Mouse (Mus musculus): ENCODE results near the gene Parp8. TPM values are rescaled to one million over a fixed set of nuclear protein-coding genes. Genes with fewer than 3 reads are reported as not detected.

Parp8 gene
- polyA plus RNA-seq, 1 experiment from 2014 or later: 11.8 TPM

DNA sequence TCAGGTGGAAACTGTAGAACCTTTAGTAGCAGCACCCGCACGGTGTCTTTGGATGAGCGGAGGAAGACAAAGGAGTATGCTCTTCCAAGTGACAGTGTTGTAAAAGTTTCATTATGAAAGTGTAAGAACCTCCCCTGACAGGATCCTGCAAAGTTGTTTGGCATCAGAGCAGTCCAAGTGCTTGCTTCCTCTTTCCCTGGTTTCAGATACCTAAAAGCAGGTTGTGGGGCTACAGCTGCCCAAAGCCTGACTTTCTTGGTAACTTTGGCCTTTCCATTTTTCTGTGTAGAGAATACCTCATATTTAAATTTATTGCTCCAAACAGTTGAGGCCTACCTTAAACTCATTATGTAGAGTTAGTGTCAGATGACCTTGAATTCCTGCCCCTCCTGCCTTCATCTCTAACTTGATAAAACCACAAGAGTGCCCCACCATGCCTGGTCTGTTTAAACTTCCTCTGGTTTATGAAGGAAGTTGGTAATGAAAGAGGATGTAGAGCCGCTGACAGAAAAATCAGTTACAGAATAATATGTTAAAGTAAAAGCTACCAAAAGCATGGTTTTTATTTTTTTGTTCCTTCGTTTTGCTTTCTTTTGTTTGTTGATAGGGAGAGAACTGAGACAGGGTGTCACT is 8.5 kb upstream of the Parp8 start:
- Histone ChIP-seq H3K27ac (no peak overlapping the region), H3K9me3 (replicated peaks) (no peaks in the 10 kb centered on the region), H3K4me2 (no peak overlapping the region), H3K27me3 (no peaks in the 10 kb centered on the region), H3K4me1 (replicated peaks) (peaks cover 5% of the 10 kb centered on the region; the same call in 1 of the 2 replicates), H3K9ac (no peak overlapping the region), H3K36me3 (no peaks in the 10 kb centered on the region), H3K4me3 (no peak overlapping the region)
- WGBS: 80% methylated on average over 5 of the region's 5 CpGs
- ATAC-seq (replicated peaks; ENCODE audit: insufficient number of reproducible peaks, insufficient read depth, low FRiP score, low read depth): no peak

DNA sequence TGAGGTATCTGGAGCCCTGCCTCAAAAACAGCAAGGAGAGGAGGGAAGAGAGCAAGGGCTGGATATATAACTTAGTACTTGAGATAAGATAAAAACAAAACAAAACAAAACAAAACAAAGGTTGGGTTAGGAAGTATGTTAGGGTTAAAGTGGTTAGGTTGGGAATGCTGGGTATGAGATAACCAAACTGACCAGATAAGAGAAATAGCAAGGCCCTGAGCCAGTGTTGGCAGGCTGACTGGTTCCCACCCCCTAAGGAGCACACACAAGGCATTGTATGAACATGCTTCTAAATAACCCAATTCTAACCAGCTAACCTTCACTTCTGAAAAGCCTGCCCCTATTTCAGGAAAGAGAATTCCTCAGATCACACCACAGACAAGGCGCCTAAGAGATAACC is 7.1 kb upstream of the Parp8 start:
- no peak overlapping the region for H3K4me2 ChIP-seq
- 82% methylated on average over 1 of the region's 1 CpGs for WGBS
- H3K36me3 ChIP-seq: no peaks in the 10 kb centered on the region
- no peaks in the 10 kb centered on the region for H3K27me3 ChIP-seq
- peaks cover 13% of the 10 kb centered on the region for H3K4me1 ChIP-seq (replicated peaks)
- no peak overlapping the region for H3K9ac ChIP-seq
- no peaks in the 10 kb centered on the region for H3K9me3 ChIP-seq (replicated peaks)
- no peak overlapping the region for H3K4me3 ChIP-seq
- ATAC-seq (replicated peaks; ENCODE audit: insufficient number of reproducible peaks, insufficient read depth, low FRiP score, low read depth): no peak
- H3K27ac ChIP-seq: no peak overlapping the region

DNA sequence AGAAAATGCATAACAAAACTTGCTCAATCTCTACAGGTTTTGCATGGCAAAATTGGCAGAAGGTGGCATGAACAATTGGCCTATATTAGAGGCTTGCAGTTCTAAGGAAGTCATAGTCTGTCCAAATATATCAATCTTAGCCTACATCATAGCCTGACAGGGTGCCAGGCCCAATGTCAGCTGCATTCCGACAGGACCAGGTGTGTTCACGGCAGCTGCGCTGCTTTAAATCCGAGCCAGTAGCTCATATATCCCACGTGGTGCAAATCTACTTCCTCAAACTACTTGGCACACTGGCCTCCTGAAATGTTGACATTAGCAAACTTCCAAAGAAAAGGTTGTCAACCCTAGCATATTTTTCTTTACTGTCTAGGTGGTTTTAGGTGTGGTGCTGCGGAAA is 6.2 kb upstream of the Parp8 start:
- H3K36me3 ChIP-seq: no peaks in the 10 kb centered on the region
- no peak for ATAC-seq (replicated peaks; ENCODE audit: insufficient number of reproducible peaks, insufficient read depth, low FRiP score, low read depth)
- peaks cover 20% of the 10 kb centered on the region for H3K4me1 ChIP-seq (replicated peaks)
- no peak overlapping the region for H3K4me2 ChIP-seq
- H3K27ac ChIP-seq: no peak overlapping the region
- 66% methylated on average over 6 of the region's 6 CpGs for WGBS
- no peaks in the 10 kb centered on the region for H3K9me3 ChIP-seq (replicated peaks)
- no peak overlapping the region for H3K4me3 ChIP-seq
- no peaks in the 10 kb centered on the region for H3K27me3 ChIP-seq
- H3K9ac ChIP-seq: no peak overlapping the region

DNA sequence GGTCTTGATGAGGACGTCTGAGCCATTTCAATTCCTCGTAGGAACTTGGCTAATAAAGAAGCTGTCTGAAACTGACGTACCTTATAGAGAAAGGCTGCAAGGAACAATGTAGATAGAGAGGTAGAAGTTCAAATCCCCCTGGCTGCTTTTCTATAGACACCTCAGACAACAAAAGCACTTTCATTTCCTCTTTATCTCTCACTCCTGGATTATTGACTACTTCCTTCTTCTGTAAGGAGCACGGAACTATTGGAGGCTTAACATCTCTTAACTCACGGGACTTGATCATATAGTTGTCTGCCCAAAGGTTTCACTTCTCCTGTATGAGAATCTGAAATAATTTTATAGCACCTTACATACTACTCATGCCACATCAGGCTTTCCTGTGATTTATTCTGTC is 2.9 kb upstream of the Parp8 start:
- H3K9ac ChIP-seq: no peak overlapping the region
- no peak overlapping the region for H3K4me2 ChIP-seq
- no peak for ATAC-seq (replicated peaks; ENCODE audit: insufficient number of reproducible peaks, insufficient read depth, low FRiP score, low read depth)
- WGBS: 45% methylated on average over 5 of the region's 5 CpGs
- H3K27me3 ChIP-seq: no peaks in the 10 kb centered on the region
- H3K4me1 ChIP-seq (replicated peaks): peaks cover 30% of the 10 kb centered on the region
- no peaks in the 10 kb centered on the region for H3K9me3 ChIP-seq (replicated peaks)
- no peak overlapping the region for H3K27ac ChIP-seq
- H3K4me3 ChIP-seq: no peak overlapping the region
- H3K36me3 ChIP-seq: no peaks in the 10 kb centered on the region

DNA sequence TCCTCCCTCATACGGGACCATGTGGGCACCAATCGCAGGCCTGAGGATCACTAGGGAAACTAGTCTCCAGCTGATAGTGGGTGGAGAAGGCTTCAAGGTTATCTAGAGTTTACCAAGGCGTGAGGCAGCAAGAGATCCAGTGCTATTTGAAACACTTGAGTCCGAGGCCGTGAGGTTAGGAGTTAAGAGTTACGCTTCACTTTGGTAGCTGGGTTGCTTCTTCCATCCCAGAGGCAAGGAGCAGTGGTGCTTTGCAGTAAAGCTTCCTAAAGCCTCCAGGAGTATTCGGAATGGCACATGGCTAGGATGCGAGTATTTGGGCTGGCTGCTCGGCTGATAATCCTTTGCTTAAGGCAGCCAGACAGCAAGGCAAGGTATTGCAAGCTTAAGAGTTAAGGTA is 2.0 kb upstream of the Parp8 start:
- Histone ChIP-seq H3K4me2 (no peak overlapping the region), H3K9ac (no peak overlapping the region), H3K27me3 (no peaks in the 10 kb centered on the region), H3K36me3 (no peaks in the 10 kb centered on the region), H3K9me3 (replicated peaks) (no peaks in the 10 kb centered on the region), H3K4me1 (replicated peaks) (peaks cover 28% of the 10 kb centered on the region), H3K27ac (no peak overlapping the region), H3K4me3 (no peak overlapping the region)
- 67% methylated on average over 9 of the region's 9 CpGs for WGBS
- ATAC-seq (replicated peaks; ENCODE audit: insufficient number of reproducible peaks, insufficient read depth, low FRiP score, low read depth): no peak

DNA sequence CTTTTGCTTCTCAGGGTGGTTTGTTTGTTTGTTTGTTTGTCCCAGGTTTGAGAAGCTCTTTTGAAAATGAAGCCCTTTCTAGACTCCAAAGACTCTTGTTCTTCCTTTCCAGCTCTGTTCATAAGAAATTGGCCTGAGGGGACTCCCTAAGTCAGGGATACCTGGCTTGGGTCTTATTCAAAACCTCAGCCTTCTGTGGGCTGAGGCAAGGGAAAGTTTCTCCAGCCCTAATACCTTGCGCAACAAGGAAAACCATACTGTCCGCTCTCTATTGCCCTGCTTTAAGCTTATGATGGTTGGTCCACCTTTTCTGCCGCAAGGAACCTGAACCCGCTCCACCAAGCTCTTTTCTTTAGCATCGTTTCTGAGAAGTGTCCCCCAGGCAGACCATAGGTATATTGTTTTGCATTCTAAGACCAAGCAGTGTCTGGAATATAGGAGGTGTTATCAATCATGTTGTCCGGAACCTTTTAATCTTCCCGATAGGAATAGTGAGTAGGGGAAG is 991 bp upstream of the Parp8 start:
- ATAC-seq (replicated peaks; ENCODE audit: insufficient number of reproducible peaks, insufficient read depth, low FRiP score, low read depth): no peak
- peaks cover 33% of the 10 kb centered on the region for H3K4me1 ChIP-seq (replicated peaks)
- peak overlapping the region; percentile 72 for H3K4me2 ChIP-seq
- 65% methylated on average over 7 of the region's 7 CpGs for WGBS
- no peaks in the 10 kb centered on the region for H3K9me3 ChIP-seq (replicated peaks)
- H3K27ac ChIP-seq: no peak overlapping the region
- peak overlapping the region; percentile 73 for H3K4me3 ChIP-seq
- no peaks in the 10 kb centered on the region for H3K36me3 ChIP-seq
- 0 out of 2 replicates have a peak overlapping the region, but pooled peaks have one; percentile 83 for H3K9ac ChIP-seq
- H3K27me3 ChIP-seq: no peaks in the 10 kb centered on the region

DNA sequence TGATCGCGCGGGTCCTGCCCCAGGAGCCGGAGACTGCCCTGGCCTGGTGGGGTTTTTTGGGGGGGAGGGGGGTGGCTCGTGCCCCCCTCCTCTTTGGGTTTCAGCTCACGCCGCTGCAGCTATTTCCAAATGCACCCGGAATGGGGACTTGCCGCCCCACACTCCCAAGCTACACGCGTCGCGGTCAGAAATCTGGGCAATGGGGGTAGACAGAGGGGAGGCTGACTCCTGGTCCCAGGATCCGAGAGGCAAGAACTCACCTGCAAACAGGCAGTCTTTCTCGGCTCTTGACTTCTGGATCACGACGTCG is 466 bp downstream of the Parp8 start:
- H3K4me1 ChIP-seq (replicated peaks): peaks cover 42% of the 10 kb centered on the region
- H3K4me3 ChIP-seq: peak overlapping the region; percentile 73
- under 1% methylated on average over 18 of the region's 18 CpGs for WGBS
- H3K9ac ChIP-seq: peak overlapping the region; percentile 83
- H3K36me3 ChIP-seq: no peaks in the 10 kb centered on the region
- peak; percentile 25; the same call in 1 of the 2 replicates for ATAC-seq (replicated peaks; ENCODE audit: insufficient number of reproducible peaks, insufficient read depth, low FRiP score, low read depth)
- H3K27me3 ChIP-seq: no peaks in the 10 kb centered on the region
- H3K27ac ChIP-seq: peak overlapping the region; percentile 86
- no peaks in the 10 kb centered on the region for H3K9me3 ChIP-seq (replicated peaks)
- H3K4me2 ChIP-seq: peak overlapping the region; percentile 72

DNA sequence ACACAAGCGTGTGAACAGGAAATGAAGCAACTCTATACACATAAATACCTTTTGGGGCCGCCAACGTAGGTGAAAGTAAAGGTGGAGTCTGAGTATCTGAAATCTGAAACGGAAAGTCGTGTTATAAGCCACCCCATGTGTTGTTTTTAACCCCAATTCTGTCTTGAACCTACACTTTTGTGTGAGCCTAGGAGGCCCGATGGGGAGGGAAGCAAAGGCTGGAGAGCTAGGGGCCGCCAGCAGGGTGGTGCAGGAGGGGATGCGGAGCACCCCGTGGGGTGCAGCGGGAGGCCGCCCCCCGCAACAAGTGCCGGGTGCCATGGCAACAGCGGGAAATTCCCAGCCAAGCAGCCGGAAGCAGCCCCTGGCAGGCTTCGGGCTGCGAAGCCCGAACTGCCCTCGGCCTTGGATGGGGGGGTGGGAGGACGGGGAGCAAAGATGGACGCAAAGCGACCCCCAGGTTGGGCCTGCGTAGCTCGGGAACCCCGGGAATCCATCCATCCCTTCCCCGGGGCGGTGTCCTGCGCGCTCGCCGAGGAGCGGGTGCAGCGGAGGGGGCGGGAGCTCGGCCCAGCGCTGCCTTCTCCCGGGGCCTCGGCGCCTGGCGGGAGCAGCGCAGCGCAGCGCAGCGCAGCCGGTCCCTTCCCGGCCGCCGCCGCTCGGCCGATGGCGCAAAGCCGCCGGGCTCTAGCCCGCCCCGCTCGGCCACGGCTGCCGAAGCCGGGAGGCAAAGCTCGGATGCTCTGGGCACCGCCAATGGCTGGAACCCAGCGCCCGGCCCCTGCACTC is 1.0 kb downstream of the Parp8 start:
- peak overlapping the region; percentile 73 for H3K4me3 ChIP-seq
- peaks cover 42% of the 10 kb centered on the region for H3K4me1 ChIP-seq (replicated peaks)
- H3K27ac ChIP-seq: peak overlapping the region; percentile 86
- peak overlapping the region; percentile 83 for H3K9ac ChIP-seq
- H3K9me3 ChIP-seq (replicated peaks): no peaks in the 10 kb centered on the region
- H3K27me3 ChIP-seq: no peaks in the 10 kb centered on the region
- WGBS: under 1% methylated on average over 58 of the region's 64 CpGs
- H3K36me3 ChIP-seq: no peaks in the 10 kb centered on the region
- peak; percentile 79 for ATAC-seq (replicated peaks; ENCODE audit: insufficient number of reproducible peaks, insufficient read depth, low FRiP score, low read depth)
- H3K4me2 ChIP-seq: peak overlapping the region; percentile 72

DNA sequence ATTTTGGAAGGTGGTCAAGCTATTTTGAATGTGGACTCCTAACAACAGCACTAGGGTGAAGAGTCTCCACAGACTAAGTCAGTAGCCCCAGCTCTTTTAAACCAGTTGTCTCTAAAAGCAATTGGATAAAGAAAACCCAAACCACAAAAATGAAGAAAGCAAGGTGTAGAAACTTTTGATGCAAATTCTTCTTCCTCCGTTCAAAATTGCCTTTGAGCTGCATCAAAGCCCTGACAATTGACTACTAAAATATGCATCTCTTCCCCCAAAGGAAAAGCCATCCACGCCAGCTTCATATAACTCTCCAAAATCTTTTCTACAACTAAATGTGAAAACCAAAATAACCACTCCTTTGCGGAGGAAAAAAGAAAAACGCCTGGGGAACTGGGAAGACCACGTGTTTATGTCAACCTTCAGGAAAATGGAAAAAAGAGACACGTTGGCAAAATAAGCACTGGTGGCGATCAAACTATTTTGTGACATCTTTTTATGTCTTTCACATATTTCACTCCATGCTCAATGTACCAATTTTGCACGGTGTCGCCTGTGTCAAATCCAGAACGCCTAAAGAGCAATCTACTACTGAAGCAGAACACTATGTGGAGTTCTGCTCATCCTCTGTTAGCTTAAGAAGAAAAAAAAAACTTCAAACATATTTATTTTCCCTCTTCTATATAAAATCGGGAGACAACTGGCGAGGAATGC is 1.8 kb downstream of the Parp8 start:
- peaks cover 42% of the 10 kb centered on the region for H3K4me1 ChIP-seq (replicated peaks)
- H3K27ac ChIP-seq: peak overlapping the region; percentile 86
- H3K4me3 ChIP-seq: peak overlapping the region; percentile 73
- no peak for ATAC-seq (replicated peaks; ENCODE audit: insufficient number of reproducible peaks, insufficient read depth, low FRiP score, low read depth)
- WGBS: 16% methylated on average over 12 of the region's 12 CpGs
- H3K9me3 ChIP-seq (replicated peaks): no peaks in the 10 kb centered on the region
- H3K9ac ChIP-seq: peak overlapping the region; percentile 83
- H3K36me3 ChIP-seq: no peaks in the 10 kb centered on the region
- H3K4me2 ChIP-seq: peak overlapping the region; percentile 72
- H3K27me3 ChIP-seq: no peaks in the 10 kb centered on the region

DNA sequence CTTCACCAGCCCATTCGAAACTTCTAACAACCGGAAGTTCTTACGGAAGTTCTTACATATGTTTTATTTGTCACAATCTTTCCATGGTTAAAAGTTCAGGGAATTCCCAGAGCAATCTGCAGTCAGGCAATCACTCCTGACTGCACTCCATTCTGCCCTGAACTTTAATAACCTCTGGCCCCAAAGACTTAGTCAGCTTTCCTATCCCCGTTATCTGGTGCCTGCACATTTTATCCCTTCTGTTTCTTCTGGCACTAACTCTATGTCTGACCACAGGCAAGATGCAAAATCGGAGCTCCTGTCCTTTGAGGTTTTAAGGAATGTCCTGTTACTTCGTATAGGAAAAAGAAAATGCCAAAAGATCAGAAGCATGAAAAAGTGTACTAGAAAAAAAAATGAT is 4.7 kb downstream of the Parp8 start:
- WGBS: 48% methylated on average over 6 of the region's 6 CpGs
- Histone ChIP-seq H3K9me3 (replicated peaks) (no peaks in the 10 kb centered on the region), H3K27me3 (no peaks in the 10 kb centered on the region), H3K9ac (no peak overlapping the region), H3K4me3 (no peak overlapping the region), H3K27ac (peak overlapping the region; percentile 47), H3K36me3 (no peaks in the 10 kb centered on the region), H3K4me2 (no peak overlapping the region), H3K4me1 (replicated peaks) (peaks cover 21% of the 10 kb centered on the region)
- no peak for ATAC-seq (replicated peaks; ENCODE audit: insufficient number of reproducible peaks, insufficient read depth, low FRiP score, low read depth)

DNA sequence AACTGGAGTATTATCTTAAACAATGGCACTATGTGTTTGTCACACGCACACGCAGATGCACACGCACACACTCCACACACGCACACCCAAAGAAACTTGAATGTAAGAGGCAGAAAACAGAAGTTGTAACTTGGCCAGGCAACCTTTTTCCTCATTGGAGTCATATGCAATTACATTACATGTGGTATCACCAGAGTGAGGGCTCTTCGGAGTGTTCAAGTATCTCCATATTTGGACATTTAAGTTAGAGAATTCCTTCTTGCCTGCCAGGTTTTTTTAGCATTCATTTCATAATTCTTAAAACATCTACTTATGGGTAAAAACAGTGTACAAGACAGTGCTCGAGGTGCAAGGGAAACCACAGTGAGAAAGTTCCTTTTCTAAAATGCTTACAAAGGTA is 6.7 kb downstream of the Parp8 start:
- no peaks in the 10 kb centered on the region for H3K27me3 ChIP-seq
- WGBS: 84% methylated on average over 6 of the region's 6 CpGs
- H3K4me3 ChIP-seq: no peak overlapping the region
- no peaks in the 10 kb centered on the region for H3K9me3 ChIP-seq (replicated peaks)
- H3K9ac ChIP-seq: no peak overlapping the region
- H3K4me2 ChIP-seq: no peak overlapping the region
- peaks cover 21% of the 10 kb centered on the region for H3K4me1 ChIP-seq (replicated peaks)
- no peak overlapping the region for H3K27ac ChIP-seq
- no peak for ATAC-seq (replicated peaks; ENCODE audit: insufficient number of reproducible peaks, insufficient read depth, low FRiP score, low read depth)
- no peaks in the 10 kb centered on the region for H3K36me3 ChIP-seq
